Mouse (Mus musculus): ENCODE measurements around the gene Neurod4.
"Not testable (repeated sequence)": the region's sequence is repeated elsewhere in the genome, so short reads cannot be mapped to it uniquely, and the experiment has no call there.

Gene Neurod4

DNA sequence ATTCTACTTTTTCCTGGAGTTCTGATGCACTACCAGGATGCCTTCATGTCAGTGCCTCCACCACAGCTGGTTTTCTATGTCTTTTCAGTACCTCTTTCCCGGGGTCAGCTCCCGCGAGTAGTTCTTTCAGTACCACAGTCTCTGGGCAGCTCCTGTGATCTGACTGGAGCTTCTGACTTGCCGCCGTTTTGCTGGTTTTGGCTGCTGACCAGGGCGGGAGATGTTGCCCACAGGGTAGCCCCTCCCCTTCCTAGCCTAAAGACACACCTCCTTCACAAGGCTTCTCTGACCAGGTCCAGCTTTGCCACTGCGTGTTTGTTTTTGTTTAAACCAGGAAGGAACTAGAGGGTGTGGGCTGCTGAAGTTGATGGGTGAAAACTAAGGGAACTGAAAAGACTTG lies at the start of gene Neurod4:
Gene Neurod4, minus strand, starts transcription at position 175 of the 400 bp plus-strand sequence.
- no peak for DNase-seq (ENCODE audit: low read depth, low spot score)

DNA sequence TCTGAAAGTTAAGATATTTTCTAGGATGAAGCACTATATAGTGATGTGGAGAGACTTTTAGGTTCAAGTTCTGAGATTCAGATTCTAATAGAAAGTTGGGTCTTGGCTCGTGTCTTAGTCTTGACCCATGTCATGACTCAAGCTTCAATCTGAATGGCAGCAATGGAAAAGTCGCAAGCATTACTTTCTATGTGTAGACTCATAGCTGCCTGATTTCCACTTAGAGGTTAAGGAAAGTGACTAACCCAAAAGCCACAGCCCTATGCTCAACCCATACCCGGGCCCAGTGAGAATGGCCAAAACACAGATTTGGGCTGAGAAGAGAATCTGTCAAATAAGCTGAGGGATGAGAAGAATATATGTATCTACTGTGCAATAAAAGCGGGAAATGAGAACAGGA lies 44.2 kb upstream of the Neurod4 start:
- DNase-seq (ENCODE audit: low read depth, low spot score): no peak

DNA sequence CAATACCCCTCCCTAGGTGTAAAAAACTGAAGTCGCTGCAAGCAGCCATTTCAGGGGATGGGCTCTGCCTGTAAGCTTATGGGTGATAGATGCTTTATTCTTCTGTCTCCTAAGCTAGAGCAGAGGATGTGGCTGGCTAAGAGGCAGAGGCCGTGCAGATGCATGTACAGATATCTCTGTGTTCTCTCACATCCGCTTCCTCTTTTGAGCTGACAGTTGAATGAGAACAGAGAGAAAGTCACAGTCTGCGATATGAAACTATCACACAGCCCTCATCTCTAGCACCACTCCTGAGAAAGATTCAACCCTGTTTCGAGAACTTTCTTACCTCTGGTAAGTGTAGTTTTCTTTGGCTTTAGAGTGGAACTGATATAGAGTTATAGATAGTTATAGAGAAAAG lies 42.6 kb upstream of the Neurod4 start, which contains the start of gene Tespa1:
Gene Tespa1, plus strand, starts transcription at position 234 of the 400 bp plus-strand sequence.
- DNase-seq (ENCODE audit: low read depth, low spot score): no peak

- DNase-seq (ENCODE audit: low read depth, low spot score): no peak
Observed at GRCm38 (mm10) chr10:130322062-130322461, 42.0 kb upstream of the Neurod4 start.

DNA sequence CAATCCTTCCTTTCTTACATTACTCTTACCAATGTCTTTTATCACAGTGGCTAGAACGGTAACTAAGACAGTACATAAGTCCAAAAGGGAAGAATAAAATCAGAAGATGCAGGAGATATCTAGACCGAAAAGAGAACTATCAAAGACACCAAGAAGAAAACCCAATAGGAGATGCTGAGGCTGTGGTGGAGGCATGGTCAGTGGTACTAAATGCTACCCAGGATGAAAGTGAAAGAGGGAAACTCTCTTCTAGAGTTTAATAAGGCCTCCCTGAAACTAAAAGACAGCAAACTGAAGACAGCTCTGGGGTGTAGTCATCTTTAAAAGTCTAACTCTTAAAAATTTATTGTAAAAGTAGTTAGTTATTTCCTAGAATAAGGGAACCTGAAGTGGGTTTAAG lies 40.7 kb upstream of the Neurod4 start:
- no peak for DNase-seq (ENCODE audit: low read depth, low spot score)

DNA sequence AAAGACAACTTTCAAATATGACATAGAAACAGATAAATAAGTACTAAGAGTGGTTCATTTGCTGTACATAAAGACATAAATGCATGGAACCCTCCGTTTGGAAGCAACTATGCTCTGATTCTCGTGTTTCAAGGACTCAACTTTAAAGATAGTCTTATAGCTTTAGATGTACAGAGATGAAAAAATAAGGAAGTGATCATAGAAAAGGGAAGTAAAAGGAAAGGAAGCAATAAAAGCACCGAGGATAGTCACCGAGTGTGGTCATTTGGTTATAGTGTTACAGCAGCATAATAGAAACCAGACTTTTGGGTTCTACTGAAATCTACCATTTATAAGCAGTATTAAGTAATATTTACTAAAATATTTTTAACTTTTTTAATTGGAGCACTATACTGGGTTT lies 38.7 kb upstream of the Neurod4 start:
- DNase-seq (ENCODE audit: low read depth, low spot score): no peak

GRCm38 (mm10) chr10:130315846-130316245 lies 35.8 kb upstream of the Neurod4 start:
- DNase-seq (ENCODE audit: low read depth, low spot score): no peak

GRCm38 (mm10) chr10:130314110-130314829 lies 34.2 kb upstream of the Neurod4 start:
- DNase-seq (ENCODE audit: low read depth, low spot score): peak; percentile 40

GRCm38 (mm10) chr10:130313531-130313930 lies 33.5 kb upstream of the Neurod4 start:
- no peak for DNase-seq (ENCODE audit: low read depth, low spot score)

GRCm38 (mm10) chr10:130311534-130312227 lies 31.6 kb upstream of the Neurod4 start:
- DNase-seq (ENCODE audit: low read depth, low spot score): no peak

DNA sequence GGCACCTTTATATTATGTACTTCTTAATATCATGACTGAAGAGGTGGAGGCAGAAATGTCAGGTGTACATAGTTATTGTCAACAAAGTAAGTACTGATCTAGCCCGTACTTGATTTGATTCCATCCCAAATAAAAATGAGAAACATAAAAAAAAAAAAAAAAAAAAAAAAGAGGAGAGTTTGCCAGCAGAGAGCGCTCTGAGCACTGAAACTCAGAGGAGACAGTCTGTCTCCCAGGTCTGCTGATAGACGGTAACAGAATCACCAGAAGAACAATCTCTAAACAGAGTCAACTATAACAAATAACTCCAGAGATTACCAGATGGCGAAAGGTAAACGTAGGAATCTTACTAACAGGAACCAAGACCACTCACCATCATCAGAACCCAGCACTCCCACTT lies 24.1 kb upstream of the Neurod4 start:
- DNase-seq (ENCODE audit: low read depth, low spot score): not testable (repeated sequence)

GRCm38 (mm10) chr10:130298748-130299147 lies 18.7 kb upstream of the Neurod4 start:
- not testable (repeated sequence) for DNase-seq (ENCODE audit: low read depth, low spot score)

GRCm38 (mm10) chr10:130293741-130294408 lies 13.8 kb upstream of the Neurod4 start:
- DNase-seq (ENCODE audit: low read depth, low spot score): no peak

GRCm38 (mm10) chr10:130288007-130288406 lies 8.0 kb upstream of the Neurod4 start:
- no peak for DNase-seq (ENCODE audit: low read depth, low spot score)

DNA sequence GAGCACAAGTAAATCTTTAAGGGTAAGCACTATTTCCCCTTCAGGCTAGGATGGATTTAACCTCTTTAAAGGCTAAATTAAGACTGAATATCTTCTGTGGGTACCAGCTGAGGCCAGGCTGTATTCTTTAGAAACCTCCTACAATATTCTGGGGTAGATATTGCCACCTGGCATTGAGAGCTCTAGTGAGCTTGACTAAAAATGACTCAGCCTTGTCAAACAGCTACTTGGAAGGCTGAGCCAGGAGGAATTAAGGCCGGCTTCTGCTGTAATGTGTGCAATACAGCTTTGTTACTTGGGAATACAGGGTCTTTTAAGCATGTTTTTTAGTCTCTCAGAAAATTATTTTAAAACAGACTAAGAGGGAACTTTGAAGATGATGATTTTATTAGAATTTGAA lies 7.2 kb upstream of the Neurod4 start:
- no peak for DNase-seq (ENCODE audit: low read depth, low spot score)

DNA sequence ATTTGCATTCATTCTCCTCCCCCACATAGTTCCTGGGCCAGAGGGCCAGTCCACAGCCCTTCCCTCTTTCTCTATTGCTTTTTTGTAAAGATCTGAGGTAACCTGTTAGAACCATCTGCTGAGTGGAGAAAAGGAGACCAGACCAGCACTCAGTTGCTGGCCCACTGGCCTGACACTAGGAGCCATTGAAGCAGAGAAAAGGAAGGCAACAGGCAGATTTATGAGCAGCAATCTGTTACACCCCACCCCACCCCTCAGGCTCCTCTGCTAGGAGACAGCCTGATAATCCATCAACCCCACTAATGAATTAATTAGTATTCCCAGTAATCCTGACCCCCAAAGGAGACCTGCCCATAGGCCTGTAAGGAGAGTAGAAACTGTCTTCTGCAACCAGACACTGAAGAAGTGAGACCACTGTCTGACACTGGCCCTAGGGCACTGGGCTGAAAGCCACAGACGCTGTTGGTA lies 2.0 kb upstream of the Neurod4 start:
- no peak for DNase-seq (ENCODE audit: low read depth, low spot score)

GRCm38 (mm10) chr10:130276496-130276895 lies 3.5 kb downstream of the Neurod4 start:
- no peak for DNase-seq (ENCODE audit: low read depth, low spot score)

DNA sequence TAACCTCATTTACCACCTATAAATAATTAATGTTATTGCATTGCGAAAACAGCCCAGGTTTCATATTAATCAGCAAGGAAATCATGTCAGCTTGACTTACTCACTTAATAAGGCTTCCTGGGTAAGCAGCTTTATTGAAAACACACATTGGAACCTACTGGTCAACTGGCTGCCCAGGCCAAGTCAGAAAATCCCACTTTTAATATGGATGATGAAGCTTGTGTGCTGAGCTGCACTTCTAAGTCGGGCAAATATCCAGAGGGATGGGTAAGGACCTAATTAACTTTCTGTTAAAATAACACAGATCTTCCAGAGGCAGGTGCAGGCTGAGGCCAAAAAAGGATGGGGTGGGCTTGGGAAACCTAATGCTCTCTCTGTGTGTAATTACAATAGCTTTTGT lies 4.3 kb downstream of the Neurod4 start:
- no peak for DNase-seq (ENCODE audit: low read depth, low spot score)

DNA sequence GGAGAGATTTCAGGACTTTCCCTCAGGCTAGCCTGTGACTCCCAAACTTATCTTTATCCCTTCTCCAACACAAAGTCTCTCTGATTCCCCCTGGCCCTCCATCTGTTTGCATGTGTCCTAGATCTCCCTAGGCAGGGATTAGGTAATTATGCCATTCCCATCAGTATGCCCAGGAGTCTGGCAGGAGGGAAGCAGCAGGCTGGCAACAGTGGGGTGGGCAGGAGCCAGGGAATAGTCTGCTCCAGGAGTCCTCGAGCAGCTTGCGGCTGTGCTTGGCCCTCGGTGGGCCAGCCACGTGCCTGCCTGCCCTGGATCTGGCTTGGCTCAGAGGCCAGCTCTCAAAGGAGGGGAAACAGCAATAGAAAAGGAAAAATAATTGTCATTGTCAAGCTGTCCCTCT lies 16.8 kb downstream of the Neurod4 start:
- no peak for DNase-seq (ENCODE audit: low read depth, low spot score)

DNA sequence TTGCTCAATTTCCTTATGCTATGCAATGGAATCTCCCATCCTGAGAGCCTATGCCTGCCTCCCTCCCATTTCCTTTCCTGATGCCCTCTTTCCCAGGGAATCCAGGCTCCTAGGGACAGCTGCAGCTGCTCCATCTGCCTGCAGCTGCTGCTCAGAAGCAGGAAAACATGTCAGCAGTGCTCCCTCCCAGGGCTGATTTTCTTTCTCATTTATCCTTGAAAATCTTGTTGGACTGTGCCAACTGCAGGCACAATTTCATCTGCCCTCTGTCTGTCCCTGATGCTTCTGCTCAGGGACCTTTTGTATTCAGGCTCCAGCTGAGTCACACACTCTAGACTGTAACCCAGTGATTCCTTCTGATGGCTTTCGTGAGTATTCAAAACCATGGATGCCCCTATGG lies 20.6 kb downstream of the Neurod4 start:
- DNase-seq (ENCODE audit: low read depth, low spot score): no peak

GRCm38 (mm10) chr10:130244271-130244670 lies 35.8 kb downstream of the Neurod4 start:
- DNase-seq (ENCODE audit: low read depth, low spot score): no peak

All from retina, adult 2 months (tissue).